Mouse (Mus musculus): ENCODE data around the gene Col4a2.
"Not testable (repeated sequence)": the region's sequence is repeated elsewhere in the genome, so short reads cannot be mapped to it uniquely, and the experiment has no call there.

DNA sequence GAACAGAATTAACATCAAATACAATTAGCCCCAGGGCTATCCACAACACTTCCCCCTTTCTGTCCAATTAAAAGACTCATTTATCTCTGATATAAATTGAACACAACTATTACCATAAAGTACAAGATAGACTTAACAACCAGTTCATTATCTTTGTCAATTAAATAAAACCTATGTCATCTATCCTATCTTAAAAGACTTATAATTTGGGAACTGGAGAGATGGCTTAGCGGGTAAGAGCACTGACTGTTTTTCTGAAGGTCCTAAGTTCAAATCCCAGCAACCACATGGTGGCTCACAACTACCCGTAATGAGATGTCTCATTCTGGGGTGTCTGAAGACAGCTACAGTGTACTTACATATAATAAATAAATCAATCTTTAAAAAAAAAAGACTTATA is 179.7 kb downstream of the Col4a2 start:
- TF ChIP-seq POLR2A (IDR thresholded peaks at IDR 0.05; ENCODE audit: borderline replicate concordance, extremely low read depth, insufficient read depth, insufficient read length, poor library complexity, severe bottlenecking); CTCF (IDR thresholded peaks at IDR 0.05; ENCODE audit: borderline replicate concordance, extremely low read depth, insufficient read depth, insufficient read length): not testable (repeated sequence)

Data from brain, embryonic 14.5 days (tissue).